Mouse (Mus musculus): ENCODE measurements around the gene Olfr1173. TPM values are rescaled to one million over a fixed set of nuclear protein-coding genes. Genes with fewer than 3 reads are reported as not detected.

The Olfr1173 gene
- not detected in 2 replicates for polyA plus RNA-seq (2015; fragmentation: Nextera tagmentation; extraction: Ambion mirVana)

DNA sequence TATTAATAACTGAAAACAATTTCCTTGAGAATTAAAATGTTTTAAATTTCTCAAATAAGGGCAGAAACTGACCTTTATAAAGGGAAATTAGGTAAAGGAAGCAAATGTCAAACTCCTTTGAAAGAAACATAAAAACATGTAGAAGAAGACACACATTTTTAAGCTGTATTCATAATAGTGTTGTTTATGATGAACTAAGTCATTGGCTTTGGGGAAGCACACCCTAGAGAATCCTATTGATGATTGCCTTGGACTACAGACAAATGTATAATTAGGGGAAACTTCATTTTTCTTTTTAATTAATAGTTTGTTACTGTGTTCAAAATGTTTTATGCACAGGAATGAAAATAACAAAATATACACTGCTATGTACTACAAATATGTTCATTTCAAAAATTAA, at the start of gene Olfr1173:
TSS of gene Olfr1173 (minus strand) at position 101 of the 400 bp plus-strand sequence.
- Histone ChIP-seq H3K4me2 (no peak within 1 kb of the TSS), H3K36me3 (ENCODE audit: poor library complexity, severe bottlenecking) (no peaks in the 10 kb centered on the region), H3K27me3 (no peaks in the 10 kb centered on the region), H3K9me3 (replicated peaks) (no peaks in the 10 kb centered on the region), H3K4me3 (no peak within 1 kb of the TSS), H3K9ac (no peak within 1 kb of the TSS), H3K4me1 (no peaks in the 10 kb centered on the region), H3K27ac (no peak within 1 kb of the TSS)
- ATAC-seq, result no peak

DNA sequence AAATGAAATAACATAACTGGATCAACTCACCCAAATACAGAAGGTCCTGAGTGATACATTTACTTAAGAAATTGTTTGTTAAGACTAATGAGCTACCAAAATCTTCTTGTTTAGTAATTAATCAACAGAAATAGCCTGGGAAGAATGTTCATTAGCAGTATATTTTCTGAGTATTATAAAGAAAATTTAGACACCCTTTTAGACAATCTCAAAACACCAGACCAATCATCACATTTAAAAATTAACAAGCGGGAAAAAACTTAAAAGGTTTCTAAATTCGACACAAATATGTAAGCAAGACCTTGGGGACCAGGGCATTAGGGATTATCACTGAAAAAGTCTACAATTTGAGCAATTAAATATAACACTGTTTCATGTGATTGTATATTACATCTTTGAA, 47.4 kb upstream of the Olfr1173 start, which contains the start of gene Olfr1175-ps:
TSS of gene Olfr1175-ps (minus strand) at position 101 of the 400 bp plus-strand sequence.
- WGBS, result 93% methylated on average over 2 of the region's 2 CpGs
- no peak for ATAC-seq
- Histone ChIP-seq H3K4me1 (no peaks in the 10 kb centered on the region), H3K9ac (no peak within 1 kb of the TSS), H3K4me3 (no peak within 1 kb of the TSS), H3K27me3 (no peaks in the 10 kb centered on the region), H3K36me3 (ENCODE audit: poor library complexity, severe bottlenecking) (no peaks in the 10 kb centered on the region), H3K4me2 (no peak within 1 kb of the TSS), H3K9me3 (replicated peaks) (no peaks in the 10 kb centered on the region), H3K27ac (no peak within 1 kb of the TSS)

DNA sequence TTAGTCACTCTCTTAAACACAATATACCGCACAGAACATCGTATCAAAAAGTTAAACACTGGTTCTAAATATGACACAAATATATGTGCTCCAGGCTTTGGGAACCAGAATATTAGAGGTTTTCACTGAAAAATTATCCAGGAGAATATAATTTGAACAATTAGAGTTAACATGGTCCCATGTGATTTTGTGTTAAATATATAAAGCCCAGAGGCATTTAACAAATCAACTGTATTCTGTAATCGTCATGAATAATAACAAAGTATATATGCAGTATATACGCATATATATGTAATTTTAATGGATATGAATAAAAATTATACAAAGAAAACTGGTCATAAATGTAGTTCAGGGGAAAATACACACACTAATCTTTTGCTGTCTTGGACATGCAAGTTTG, 35.4 kb upstream of the Olfr1173 start, which contains the start of gene Olfr1174-ps:
TSS of gene Olfr1174-ps (minus strand) at position 101 of the 400 bp plus-strand sequence.
- Histone ChIP-seq H3K36me3 (ENCODE audit: poor library complexity, severe bottlenecking) (no peaks in the 10 kb centered on the region), H3K9me3 (replicated peaks) (no peaks in the 10 kb centered on the region), H3K27ac (no peak within 1 kb of the TSS), H3K27me3 (no peaks in the 10 kb centered on the region), H3K4me3 (no peak within 1 kb of the TSS), H3K4me2 (no peak within 1 kb of the TSS), H3K9ac (no peak within 1 kb of the TSS), H3K4me1 (no peaks in the 10 kb centered on the region)
- WGBS, result 90% methylated on average over 4 of the region's 4 CpGs
- ATAC-seq, result no peak

DNA sequence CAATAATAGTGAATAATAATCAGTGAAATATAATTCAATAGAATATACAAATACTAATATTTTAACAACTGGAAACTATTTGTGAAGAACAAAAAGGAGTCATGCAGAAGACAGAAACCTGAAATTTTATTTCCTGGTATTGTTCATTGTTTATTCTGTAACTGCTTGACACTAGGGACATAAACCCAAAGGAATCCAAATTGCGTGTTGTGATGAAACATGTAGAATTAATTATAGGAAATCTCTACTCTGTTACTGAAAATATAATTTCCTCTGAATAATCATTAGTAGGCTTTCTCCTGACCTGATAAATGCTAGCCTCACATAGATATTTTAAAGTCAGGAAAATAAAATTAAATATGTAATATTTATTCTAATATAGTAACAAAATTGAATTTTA, 51.4 kb downstream of the Olfr1173 start, which contains the start of gene Olfr1170:
TSS of gene Olfr1170 (minus strand) at position 101 of the 400 bp plus-strand sequence.
- WGBS, result 93% methylated on average over 1 of the region's 1 CpGs

More for the DNA sequence above, 51.4 kb downstream of the Olfr1173 start, which contains the start of gene Olfr1170:
- no peaks in the 10 kb centered on the region for H3K36me3 ChIP-seq (ENCODE audit: poor library complexity, severe bottlenecking)
- H3K4me3 ChIP-seq, result no peak within 1 kb of the TSS
- H3K4me1 ChIP-seq, result no peaks in the 10 kb centered on the region
- H3K9ac ChIP-seq, result no peak within 1 kb of the TSS
- no peak for ATAC-seq
- H3K27ac ChIP-seq, result no peak within 1 kb of the TSS
- no peaks in the 10 kb centered on the region for H3K9me3 ChIP-seq (replicated peaks)
- no peak within 1 kb of the TSS for H3K4me2 ChIP-seq
- H3K27me3 ChIP-seq, result no peaks in the 10 kb centered on the region

Other genes with a start within 250 kb of the Olfr1173 start
- gene Olfr73, start 242.2 kb downstream of the Olfr1173 start, polyA plus RNA-seq (2015; fragmentation: Nextera tagmentation; extraction: Ambion mirVana), result not detected in 2 replicates
- gene Olfr1162, start 228.7 kb downstream of the Olfr1173 start, polyA plus RNA-seq (2015; fragmentation: Nextera tagmentation; extraction: Ambion mirVana), result not detected in 2 replicates
- gene Olfr1163, start 208.0 kb downstream of the Olfr1173 start, polyA plus RNA-seq (2015; fragmentation: Nextera tagmentation; extraction: Ambion mirVana), result not detected in 2 replicates
- not detected in 2 replicates for gene Olfr1164, start 185.9 kb downstream of the Olfr1173 start, polyA plus RNA-seq (2015; fragmentation: Nextera tagmentation; extraction: Ambion mirVana)
- not detected in 2 replicates for gene Olfr1166, start 151.6 kb downstream of the Olfr1173 start, polyA plus RNA-seq (2015; fragmentation: Nextera tagmentation; extraction: Ambion mirVana)
- not detected in 2 replicates for gene Olfr1167, start 124.7 kb downstream of the Olfr1173 start, polyA plus RNA-seq (2015; fragmentation: Nextera tagmentation; extraction: Ambion mirVana)
- not detected in 2 replicates for gene Olfr1168, start 98.0 kb downstream of the Olfr1173 start, polyA plus RNA-seq (2015; fragmentation: Nextera tagmentation; extraction: Ambion mirVana)
- not detected in 2 replicates for gene Olfr1170, start 51.5 kb downstream of the Olfr1173 start, polyA plus RNA-seq (2015; fragmentation: Nextera tagmentation; extraction: Ambion mirVana)
- not detected in 2 replicates for gene Olfr1174-ps, start 35.3 kb upstream of the Olfr1173 start, polyA plus RNA-seq (2015; fragmentation: Nextera tagmentation; extraction: Ambion mirVana)
- gene Olfr1175-ps, start 47.3 kb upstream of the Olfr1173 start, polyA plus RNA-seq (2015; fragmentation: Nextera tagmentation; extraction: Ambion mirVana), result not detected in 2 replicates
- gene Olfr1176, start 56.8 kb upstream of the Olfr1173 start, polyA plus RNA-seq (2015; fragmentation: Nextera tagmentation; extraction: Ambion mirVana), result not detected in 2 replicates
- gene Olfr1177-ps, start 66.6 kb upstream of the Olfr1173 start, polyA plus RNA-seq (2015; fragmentation: Nextera tagmentation; extraction: Ambion mirVana), result not detected in 2 replicates
- not detected in 2 replicates for gene Olfr1178, start 107.2 kb upstream of the Olfr1173 start, polyA plus RNA-seq (2015; fragmentation: Nextera tagmentation; extraction: Ambion mirVana)
- not detected in 2 replicates for gene Olfr1179, start 126.6 kb upstream of the Olfr1173 start, polyA plus RNA-seq (2015; fragmentation: Nextera tagmentation; extraction: Ambion mirVana)
- not detected in 2 replicates for gene Olfr1180, start 139.3 kb upstream of the Olfr1173 start, polyA plus RNA-seq (2015; fragmentation: Nextera tagmentation; extraction: Ambion mirVana)
- gene Olfr1181, start 146.3 kb upstream of the Olfr1173 start, polyA plus RNA-seq (2015; fragmentation: Nextera tagmentation; extraction: Ambion mirVana), result not detected in 2 replicates
- not detected in 2 replicates for gene Gm13757, start 169.3 kb upstream of the Olfr1173 start, polyA plus RNA-seq (2015; fragmentation: Nextera tagmentation; extraction: Ambion mirVana)
- not detected in 2 replicates for gene Olfr1183, start 175.0 kb upstream of the Olfr1173 start, polyA plus RNA-seq (2015; fragmentation: Nextera tagmentation; extraction: Ambion mirVana)
- not detected in 2 replicates for gene Olfr1184, start 203.7 kb upstream of the Olfr1173 start, polyA plus RNA-seq (2015; fragmentation: Nextera tagmentation; extraction: Ambion mirVana)
- not detected in 2 replicates for gene Olfr1185-ps1, start 213.4 kb upstream of the Olfr1173 start, polyA plus RNA-seq (2015; fragmentation: Nextera tagmentation; extraction: Ambion mirVana)
- gene Olfr1186, start 238.7 kb upstream of the Olfr1173 start, polyA plus RNA-seq (2015; fragmentation: Nextera tagmentation; extraction: Ambion mirVana), result not detected in 2 replicates

Data from forebrain, embryonic 13.5 days (tissue).